Mouse (Mus musculus) bone marrow macrophage, adult 2 months (primary cell): ENCODE data around the gene Prdm10.

Experiments used
- CTCF ChIP-seq: IDR thresholded peaks from 2 replicates; pipeline ENCODE4 v1.5.1; 2012; ENCODE audit warnings: low read depth, mild to moderate bottlenecking, low read length, moderate library complexity
- POLR2A ChIP-seq: IDR thresholded peaks from 2 replicates; pipeline ENCODE4 v1.6.1; 2012; ENCODE audit warnings: mild to moderate bottlenecking, low read depth, low read length, borderline replicate concordance

- TF ChIP-seq CTCF (no peak), POLR2A (no peak)
Observed at GRCm38 (mm10) chr9:31279885-31280365, 413 bp upstream of the Prdm10 start.
